Mouse (Mus musculus): ENCODE measurements at regions not wholly inside any gene's neighbourhood (a gene's known extent, or its start where the extent isn't known, plus 50 kb on each side); places are given as distances from the start of the nearest gene placed in this dataset.
A peak's percentile ranks its signal among the peaks of the same experiment; 100 is the strongest.

GRCm38 (mm10) chr15:31148251-31149145 is 75.6 kb upstream of the Dap start:
- Histone ChIP-seq H3K9ac (replicated peaks; ENCODE audit: low read length) (no peak overlapping the region), H3K27me3 (ENCODE audit: insufficient read depth, low read length) (no peaks in the 10 kb centered on the region), H3K4me2 (ENCODE audit: low read depth, low read length) (no peak overlapping the region), H3K9me3 (ENCODE audit: low read length) (no peaks in the 10 kb centered on the region), H3K36me3 (ENCODE audit: insufficient read depth, low read length) (no peaks in the 10 kb centered on the region), H3K27ac (no peak overlapping the region), H3K4me3 (ENCODE audit: low read length) (no peak overlapping the region), H3K4me1 (ENCODE audit: insufficient read depth, low read length) (0 out of 2 replicates have a peak, but pooled peaks cover 3% of the 10 kb centered on the region)
- DNase-seq (ENCODE audit: low spot score), result no peak
- 64% methylated on average over 10 of the region's 10 CpGs for whole genome bisulfite sequencing
- TF ChIP-seq CTCF (IDR thresholded peaks at IDR 0.05; ENCODE audit: low read depth), result no peak
- no peak for ATAC-seq

- H3K4me1 ChIP-seq (ENCODE audit: insufficient read depth, low read length), result 0 out of 2 replicates have a peak, but pooled peaks cover 3% of the 10 kb centered on the region
- 68% methylated on average over 2 of the region's 2 CpGs for WGBS
- H3K9ac ChIP-seq (replicated peaks; ENCODE audit: low read length), result no peak overlapping the region
- ATAC-seq (peak; percentile 36; the same call in 1 of the 2 replicates), DNase-seq (ENCODE audit: low spot score) (no peak)
- no peak for TF ChIP-seq CTCF (IDR thresholded peaks at IDR 0.05; ENCODE audit: low read depth)
- no peak overlapping the region for H3K4me3 ChIP-seq (ENCODE audit: low read length)
- H3K4me2 ChIP-seq (ENCODE audit: low read depth, low read length), result no peak overlapping the region
- no peaks in the 10 kb centered on the region for H3K36me3 ChIP-seq (ENCODE audit: insufficient read depth, low read length)
- H3K27ac ChIP-seq, result no peak overlapping the region
- no peaks in the 10 kb centered on the region for H3K27me3 ChIP-seq (ENCODE audit: insufficient read depth, low read length)
- no peaks in the 10 kb centered on the region for H3K9me3 ChIP-seq (ENCODE audit: low read length)
Observed at GRCm38 (mm10) chr15:31149855-31150254, 74.3 kb upstream of the Dap start.

GRCm38 (mm10) chr15:31150546-31151471 is 73.3 kb upstream of the Dap start:
- H3K4me3 ChIP-seq (ENCODE audit: low read length), result no peak overlapping the region
- H3K36me3 ChIP-seq (ENCODE audit: insufficient read depth, low read length), result no peaks in the 10 kb centered on the region
- peak overlapping the region; percentile 40 for H3K4me2 ChIP-seq (ENCODE audit: low read depth, low read length)
- H3K27ac ChIP-seq, result no peak overlapping the region
- no peaks in the 10 kb centered on the region for H3K9me3 ChIP-seq (ENCODE audit: low read length)
- no peaks in the 10 kb centered on the region for H3K27me3 ChIP-seq (ENCODE audit: insufficient read depth, low read length)
- DNase-seq (ENCODE audit: low spot score) (peak; percentile 94), ATAC-seq (peak; percentile 85)
- H3K9ac ChIP-seq (replicated peaks; ENCODE audit: low read length), result no peak overlapping the region
- peak; percentile 82 for TF ChIP-seq CTCF (IDR thresholded peaks at IDR 0.05; ENCODE audit: low read depth)
- H3K4me1 ChIP-seq (ENCODE audit: insufficient read depth, low read length), result 0 out of 2 replicates have a peak, but pooled peaks cover 3% of the 10 kb centered on the region
- WGBS, result 31% methylated on average over 21 of the region's 21 CpGs

- no peak for ATAC-seq
- H3K4me2 ChIP-seq (ENCODE audit: low read depth, low read length), result no peak overlapping the region
- 52% methylated on average over 9 of the region's 9 CpGs for WGBS
Observed at GRCm38 (mm10) chr15:31155141-31155540, 69.0 kb upstream of the Dap start.

GRCm38 (mm10) chr15:31166543-31167105 is 57.5 kb upstream of the Dap start:
- Histone ChIP-seq H3K4me1 (ENCODE audit: insufficient read depth, low read length) (no peaks in the 10 kb centered on the region), H3K36me3 (ENCODE audit: insufficient read depth, low read length) (no peaks in the 10 kb centered on the region), H3K4me3 (ENCODE audit: low read length) (no peak overlapping the region), H3K27ac (no peak overlapping the region), H3K4me2 (ENCODE audit: low read depth, low read length) (no peak overlapping the region), H3K9me3 (ENCODE audit: low read length) (no peaks in the 10 kb centered on the region), H3K27me3 (ENCODE audit: insufficient read depth, low read length) (no peaks in the 10 kb centered on the region), H3K9ac (replicated peaks; ENCODE audit: low read length) (no peak overlapping the region)
- ATAC-seq (no peak), DNase-seq (ENCODE audit: low spot score) (no peak)
- TF ChIP-seq CTCF (IDR thresholded peaks at IDR 0.05; ENCODE audit: low read depth), result no peak
- 80% methylated on average over 9 of the region's 9 CpGs for WGBS

More at GRCm38 (mm10) chr15:31155141-31155540, 69.0 kb upstream of the Dap start:
- Histone ChIP-seq H3K36me3 (ENCODE audit: insufficient read depth, low read length) (no peaks in the 10 kb centered on the region), H3K9me3 (ENCODE audit: low read length) (no peaks in the 10 kb centered on the region), H3K4me3 (ENCODE audit: low read length) (no peak overlapping the region), H3K27me3 (ENCODE audit: insufficient read depth, low read length) (no peaks in the 10 kb centered on the region), H3K9ac (replicated peaks; ENCODE audit: low read length) (no peak overlapping the region), H3K4me1 (ENCODE audit: insufficient read depth, low read length) (0 out of 2 replicates have a peak, but pooled peaks cover 3% of the 10 kb centered on the region), H3K27ac (no peak overlapping the region)
- TF ChIP-seq CTCF (IDR thresholded peaks at IDR 0.05; ENCODE audit: low read depth), result no peak
- no peak for DNase-seq (ENCODE audit: low spot score)

GRCm38 (mm10) chr15:31167506-31167905 is 56.6 kb upstream of the Dap start:
- H3K9me3 ChIP-seq (ENCODE audit: low read length), result no peaks in the 10 kb centered on the region
- H3K27ac ChIP-seq, result no peak overlapping the region
- no peaks in the 10 kb centered on the region for H3K36me3 ChIP-seq (ENCODE audit: insufficient read depth, low read length)
- no peak for ATAC-seq
- no peak overlapping the region for H3K4me3 ChIP-seq (ENCODE audit: low read length)
- no peaks in the 10 kb centered on the region for H3K4me1 ChIP-seq (ENCODE audit: insufficient read depth, low read length)
- no peak overlapping the region for H3K9ac ChIP-seq (replicated peaks; ENCODE audit: low read length)
- no peak for DNase-seq (ENCODE audit: low spot score)
- TF ChIP-seq CTCF (IDR thresholded peaks at IDR 0.05; ENCODE audit: low read depth), result no peak
- no peak overlapping the region for H3K4me2 ChIP-seq (ENCODE audit: low read depth, low read length)
- WGBS, result 89% methylated on average over 5 of the region's 5 CpGs
- H3K27me3 ChIP-seq (ENCODE audit: insufficient read depth, low read length), result no peaks in the 10 kb centered on the region
